9 mouse cellular contexts compared by ENCODE assay signal in the genomic region with DNA sequence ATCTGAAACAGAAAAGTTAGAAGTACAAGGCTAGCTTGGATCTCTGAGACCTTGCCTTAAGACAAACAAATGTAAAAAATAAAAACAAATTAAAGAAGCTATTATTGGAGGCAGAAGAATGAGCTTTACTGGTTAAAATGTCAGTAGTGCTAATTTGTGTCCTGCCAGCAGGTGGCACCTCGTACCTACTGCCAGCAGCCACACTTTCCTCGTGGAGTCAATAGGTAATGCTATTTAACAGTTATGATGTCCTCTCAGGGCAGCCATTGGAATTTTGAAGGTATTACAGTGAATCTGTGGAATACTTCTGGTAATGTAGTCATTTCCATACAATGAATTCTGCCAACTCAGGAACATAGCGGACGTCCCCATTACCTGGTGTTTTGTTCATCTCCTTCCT.
DNase-seq lines count a peak whose midpoint lies in the region; ATAC-seq and TF ChIP-seq lines count a peak whose summit lies in the region.
"Had no signal": no experiment of that assay in that cellular context is flagged by ENCODE, and none has a peak within 500 bp of the region (broad histone marks: within the 10 kb centered on the region; RNA-seq: fewer than 3 reads in every experiment).

No protein-coding gene starts in this region.

- no peak for ATAC-seq in G1E (ENCODE audit: extremely low read depth, insufficient number of reproducible peaks, low FRiP score, poor library complexity, severe bottlenecking)

- peak; percentile 7 for DNase-seq in gastrocnemius, adult 18-20 months (ENCODE audit: low spot score)
- DNase-seq in gastrocnemius, postnatal 25 days, result no peak
- no peak for DNase-seq in G1E (ENCODE audit: low spot score)
- peak; percentile 19 for DNase-seq in cerebellum, adult 8-10 months
- peak; percentile 56 for DNase-seq in gastrocnemius, adult 2 months
- DNase-seq in layer of hippocampus, adult 2 months (ENCODE audit: low spot score in 2 of 2), result peak; percentile 55 to 70
- DNase-seq in lung, postnatal 36 days, result peak; percentile 71
- DNase-seq in spleen, adult 12 weeks (ENCODE audit: low spot score), result peak; percentile 15

- H3K36me3 ChIP-seq in G1E (replicated peaks), result peaks cover 46% of the 10 kb centered on the region
- H3K36me3 ChIP-seq: limb, embryonic 12.5 days had no signal

- no peaks in the 10 kb centered on the region for H3K27me3 ChIP-seq in G1E (ENCODE audit: insufficient read depth, low read length)
- H3K27me3 ChIP-seq: limb, embryonic 12.5 days had no signal

- no peak overlapping the region for H3K27ac ChIP-seq in gastrocnemius, adult 2 months
- H3K27ac ChIP-seq in layer of hippocampus, adult 2 months, result no peak overlapping the region
- H3K27ac ChIP-seq: limb, embryonic 12.5 days had no signal

- 0 out of 2 replicates have a peak, but pooled peaks have one; percentile 34 for TF ChIP-seq CTCF in G1E (IDR thresholded peaks at IDR 0.05; ENCODE audit: low read depth, low read length)
- peak; percentile 80 for TF ChIP-seq CTCF in gastrocnemius, adult 2 months (IDR thresholded peaks at IDR 0.05)
- TF ChIP-seq CTCF in layer of hippocampus, adult 2 months (conservative IDR thresholded peaks at IDR 0.05), result peak; percentile 93

- intact Hi-C loops in gastrocnemius, adult 2 months (cut with DNase I), result loop anchor here (1.0 to 2.0 kb wide), 2 partner anchors 48 to 240 kb away; no protein-coding TSS in a partner anchor

- no peak overlapping the region for H3K4me3 ChIP-seq in G1E (ENCODE audit: low read depth, low read length)
- no peak overlapping the region for H3K4me3 ChIP-seq in gastrocnemius, adult 2 months
- H3K4me3 ChIP-seq in layer of hippocampus, adult 2 months, result no peak overlapping the region
- H3K4me3 ChIP-seq: limb, embryonic 12.5 days had no signal

- H3K4me1 ChIP-seq in G1E (ENCODE audit: insufficient read depth, low read depth, low read length), result peaks cover 2% of the 10 kb centered on the region; the same call in 1 of the 2 replicates
- H3K4me1 ChIP-seq: limb, embryonic 12.5 days had no signal

- H3K9me3 ChIP-seq in G1E (replicated peaks), result no peaks in the 10 kb centered on the region
- H3K9me3 ChIP-seq: limb, embryonic 12.5 days had no signal

Comparison
In these comparisons a context has a peak if more than half of its experiments do, and no peak if none do; other contexts are left out.
1. DNase-seq: peak in gastrocnemius, adult 18-20 months (single experiment), cerebellum, adult 8-10 months (single experiment), gastrocnemius, adult 2 months (single experiment), layer of hippocampus, adult 2 months (2 of 2), lung, postnatal 36 days (single experiment) and spleen, adult 12 weeks (single experiment); none in gastrocnemius, postnatal 25 days (single experiment) and G1E (single experiment).
2. CTCF ChIP-seq: peak in every context shown above with its lines; median percentile 93 in layer of hippocampus, adult 2 months; 80 in gastrocnemius, adult 2 months; 34 in G1E.